Mouse (Mus musculus) heart, postnatal 0 days (tissue): Measurements from ENCODE around the gene Tnrc6c.

Experiments used
- CTCF ChIP-seq: IDR thresholded peaks from 2 replicates; pipeline ENCODE4 v1.5.1; 2016; ENCODE audit warnings: antibody characterized with exemption, control low read depth, low read depth
- EP300 ChIP-seq: IDR thresholded peaks from 2 replicates; pipeline ENCODE4 v1.6.1; 2016; ENCODE audit warnings: antibody characterized with exemption, low read depth

- TF ChIP-seq CTCF (no peak), EP300 (no peak)
These were observed 88.6 kb downstream of the Tnrc6c start for GRCm38 (mm10) chr11:117742715-117743114.
